Mouse (Mus musculus): ENCODE data around the gene Ppp1r1c. TPM values are rescaled to one million over a fixed set of nuclear protein-coding genes. Genes with fewer than 3 reads are reported as not detected.

The Ppp1r1c gene
- polyA plus RNA-seq, 1 experiment, result not detected

DNA sequence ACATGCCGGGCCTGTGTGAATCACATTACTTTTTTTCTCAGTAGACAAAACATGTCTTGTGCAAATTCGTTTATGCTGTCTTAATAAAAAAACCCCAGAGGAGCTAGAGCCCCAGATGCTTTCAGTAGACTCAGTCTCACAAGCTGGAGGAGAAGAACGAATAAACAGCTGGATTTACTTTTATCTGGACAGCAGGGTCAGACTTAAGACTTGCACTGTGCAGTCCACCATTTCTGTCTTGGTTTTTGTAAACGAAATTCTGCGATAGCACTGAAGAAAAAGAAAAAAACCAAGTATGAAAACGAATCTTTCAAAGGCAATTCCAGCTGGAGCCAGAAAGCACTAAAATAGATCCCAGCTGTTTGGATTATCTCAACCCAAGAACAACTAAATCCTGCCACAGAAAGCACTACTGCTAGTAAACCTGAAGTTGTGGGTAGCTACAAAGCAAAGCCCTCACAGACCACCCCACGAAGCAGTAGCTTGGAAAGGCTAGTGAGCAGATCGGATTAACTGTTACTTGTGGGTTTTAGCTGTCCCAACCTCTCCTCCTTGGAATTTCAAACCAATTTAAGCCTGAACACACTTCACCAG, 78.1 kb downstream of the Ppp1r1c start:
- Histone ChIP-seq H3ac (ENCODE audit: control insufficient read depth, insufficient read length) (no peak overlapping the region), H3K4me2 (ENCODE audit: low read depth) (no peak overlapping the region), H3K79me2 (ENCODE audit: control insufficient read depth, insufficient read depth) (no peaks in the 10 kb centered on the region), H3K4me3 (no peak overlapping the region), H3K27me3 (ENCODE audit: control insufficient read depth, insufficient read depth, insufficient read length) (peaks cover 8% of the 10 kb centered on the region), H3K36me3 (ENCODE audit: control insufficient read depth, insufficient read depth) (no peaks in the 10 kb centered on the region)
- TF ChIP-seq TCF3 (IDR thresholded peaks at IDR 0.05; ENCODE audit: insufficient read length, low read depth), result no peak

DNA sequence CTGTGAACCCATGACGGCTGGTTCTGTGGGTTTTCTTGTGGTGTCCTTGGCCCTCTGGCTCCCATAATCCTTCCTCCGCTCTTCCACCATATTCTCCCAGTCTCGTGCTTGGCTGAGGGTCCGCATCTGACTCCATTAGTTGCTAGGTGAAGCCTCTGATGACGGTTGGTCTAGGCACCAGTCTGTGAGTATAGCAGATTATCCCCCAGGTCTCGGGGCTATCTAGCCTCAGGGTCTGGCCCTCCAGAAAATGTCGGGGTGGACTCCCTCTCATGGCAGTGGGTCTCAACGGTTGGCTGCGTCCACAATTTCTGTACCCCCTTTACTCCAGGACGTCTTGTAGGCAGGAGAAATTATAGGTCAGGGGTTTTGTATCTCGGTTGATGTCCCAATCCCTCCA, 78.9 kb downstream of the Ppp1r1c start:
- no peak overlapping the region for H3ac ChIP-seq (ENCODE audit: control insufficient read depth, insufficient read length)
- peaks cover 8% of the 10 kb centered on the region for H3K27me3 ChIP-seq (ENCODE audit: control insufficient read depth, insufficient read depth, insufficient read length)
- no peaks in the 10 kb centered on the region for H3K36me3 ChIP-seq (ENCODE audit: control insufficient read depth, insufficient read depth)
- H3K4me3 ChIP-seq, result no peak overlapping the region
- TF ChIP-seq MYOG (IDR thresholded peaks at IDR 0.05; ENCODE audit: control insufficient read depth in 1 of 3, insufficient read depth in 1 of 3, insufficient read length in 2 of 3, low read depth in 2 of 3) (no peak), MAX (IDR thresholded peaks at IDR 0.05; ENCODE audit: low read depth) (no peak), E2F4 (IDR thresholded peaks at IDR 0.05; ENCODE audit: insufficient read depth) (no peak), SRF (IDR thresholded peaks at IDR 0.05; ENCODE audit: control insufficient read depth, insufficient read length, low read depth) (no peak), USF1 (IDR thresholded peaks at IDR 0.05; ENCODE audit: low read depth) (no peak), CEBPB (IDR thresholded peaks at IDR 0.05; ENCODE audit: insufficient read depth, poor library complexity, severe bottlenecking) (no peak), TCF3 (IDR thresholded peaks at IDR 0.05; ENCODE audit: insufficient read length, low read depth) (no peak), TCF12 (IDR thresholded peaks at IDR 0.05; ENCODE audit: insufficient read depth, poor library complexity, severe bottlenecking) (no peak), REST (IDR thresholded peaks at IDR 0.05; ENCODE audit: insufficient read depth, insufficient read length) (no peak), POLR2A (IDR thresholded peaks at IDR 0.05; ENCODE audit: insufficient read length, low read depth) (no peak), MYOD1 (IDR thresholded peaks at IDR 0.05; ENCODE audit: control insufficient read depth in 1 of 3, insufficient read length in 2 of 3, low read depth in 2 of 3) (no peak), POLR2AphosphoS2 (IDR thresholded peaks at IDR 0.05; ENCODE audit: insufficient read length, low read depth) (no peak)
- no peaks in the 10 kb centered on the region for H3K79me2 ChIP-seq (ENCODE audit: control insufficient read depth, insufficient read depth)
- no peak overlapping the region for H3K4me2 ChIP-seq (ENCODE audit: low read depth)

DNA sequence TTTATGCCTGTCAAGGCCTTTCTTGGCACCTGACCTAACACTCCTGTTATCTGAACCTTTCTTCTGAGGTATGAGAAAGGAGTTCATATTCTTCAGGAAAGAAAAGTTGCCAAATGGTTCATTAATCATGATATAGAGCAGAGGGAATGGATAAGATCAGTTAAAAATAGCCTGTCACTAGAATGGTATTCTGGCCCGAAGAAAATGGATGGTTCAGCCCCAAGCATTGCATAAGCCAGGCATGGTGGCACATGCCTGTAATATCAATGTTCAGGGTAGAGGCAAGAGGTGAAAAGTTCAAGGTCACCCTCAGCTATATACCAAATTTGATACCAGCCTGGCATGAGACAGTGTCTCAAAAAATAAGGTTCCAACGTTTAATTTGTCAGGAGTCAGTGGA, 85.6 kb downstream of the Ppp1r1c start:
- H3K4me2 ChIP-seq (ENCODE audit: low read depth), result no peak overlapping the region
- H3K79me2 ChIP-seq (ENCODE audit: control insufficient read depth, insufficient read depth), result no peaks in the 10 kb centered on the region
- H3K4me3 ChIP-seq, result no peak overlapping the region
- no peaks in the 10 kb centered on the region for H3K27me3 ChIP-seq (ENCODE audit: control insufficient read depth, insufficient read depth, insufficient read length)
- no peak overlapping the region for H3ac ChIP-seq (ENCODE audit: control insufficient read depth, insufficient read length)
- no peak for TF ChIP-seq SRF (IDR thresholded peaks at IDR 0.05; ENCODE audit: control insufficient read depth, insufficient read length, low read depth)
- H3K36me3 ChIP-seq (ENCODE audit: control insufficient read depth, insufficient read depth), result no peaks in the 10 kb centered on the region

DNA sequence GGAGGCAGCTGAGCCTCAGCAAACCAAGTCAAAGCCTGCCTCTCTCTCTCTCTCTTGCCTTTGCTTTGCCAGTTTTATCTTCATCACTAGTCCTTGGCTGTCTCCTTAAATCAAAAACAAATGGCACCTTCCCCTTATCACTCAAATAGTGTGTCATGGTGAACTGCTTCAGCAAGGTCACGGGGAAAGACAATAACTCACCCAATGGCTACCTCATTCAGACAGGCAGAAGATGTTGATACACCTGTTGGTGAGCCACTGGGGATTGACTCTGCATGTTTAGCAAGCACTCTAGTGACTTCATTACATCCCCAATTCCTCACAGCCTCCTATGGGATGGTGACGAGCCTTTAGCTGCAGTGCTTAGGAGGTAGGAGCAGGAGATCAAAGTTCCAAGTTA, 89.9 kb downstream of the Ppp1r1c start:
- H3ac ChIP-seq (ENCODE audit: control insufficient read depth, insufficient read length), result no peak overlapping the region

DNA sequence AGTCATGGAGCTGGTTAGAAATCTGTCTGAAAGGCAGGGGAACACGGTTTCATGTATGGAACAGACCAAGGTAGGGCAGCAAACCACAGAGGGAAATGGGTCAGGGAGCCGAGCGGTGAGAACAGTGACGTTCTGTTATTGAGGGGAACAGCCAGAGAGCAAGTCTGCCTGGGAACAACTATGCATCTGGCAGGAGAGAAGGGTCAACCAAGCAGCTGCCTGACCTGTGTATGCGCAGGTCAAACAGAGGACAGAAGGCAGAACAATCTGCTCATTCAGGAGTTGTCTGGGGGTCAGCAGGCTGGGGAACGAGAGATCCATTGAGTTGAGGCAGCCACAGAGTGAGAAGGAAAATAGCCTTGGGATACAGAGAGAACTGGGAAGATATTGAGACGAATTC, 91.0 kb downstream of the Ppp1r1c start:
- Histone ChIP-seq H3ac (ENCODE audit: control insufficient read depth, insufficient read length) (no peak overlapping the region), H3K4me2 (ENCODE audit: low read depth) (no peak overlapping the region), H3K27me3 (ENCODE audit: control insufficient read depth, insufficient read depth, insufficient read length) (no peaks in the 10 kb centered on the region), H3K79me2 (ENCODE audit: control insufficient read depth, insufficient read depth) (no peaks in the 10 kb centered on the region), H3K36me3 (ENCODE audit: control insufficient read depth, insufficient read depth) (no peaks in the 10 kb centered on the region), H3K4me3 (no peak overlapping the region)
- TF ChIP-seq MAX (IDR thresholded peaks at IDR 0.05; ENCODE audit: low read depth), result no peak
- TF ChIP-seq CEBPB (IDR thresholded peaks at IDR 0.05; ENCODE audit: insufficient read depth, poor library complexity, severe bottlenecking), result no peak
- TF ChIP-seq POLR2A (IDR thresholded peaks at IDR 0.05; ENCODE audit: insufficient read length, low read depth), result no peak
- no peak for TF ChIP-seq E2F4 (IDR thresholded peaks at IDR 0.05; ENCODE audit: insufficient read depth)
- no peak for TF ChIP-seq POLR2AphosphoS2 (IDR thresholded peaks at IDR 0.05; ENCODE audit: insufficient read length, low read depth)
- TF ChIP-seq MYOG (IDR thresholded peaks at IDR 0.05; ENCODE audit: control insufficient read depth in 1 of 3, insufficient read depth in 1 of 3, insufficient read length in 2 of 3, low read depth in 2 of 3), result no peak
- no peak for TF ChIP-seq SRF (IDR thresholded peaks at IDR 0.05; ENCODE audit: control insufficient read depth, insufficient read length, low read depth)
- no peak for TF ChIP-seq MYOD1 (IDR thresholded peaks at IDR 0.05; ENCODE audit: control insufficient read depth in 1 of 3, insufficient read length in 2 of 3, low read depth in 2 of 3)
- no peak for TF ChIP-seq TCF3 (IDR thresholded peaks at IDR 0.05; ENCODE audit: insufficient read length, low read depth)
- no peak for TF ChIP-seq REST (IDR thresholded peaks at IDR 0.05; ENCODE audit: insufficient read depth, insufficient read length)
- TF ChIP-seq TCF12 (IDR thresholded peaks at IDR 0.05; ENCODE audit: insufficient read depth, poor library complexity, severe bottlenecking), result no peak
- TF ChIP-seq USF1 (IDR thresholded peaks at IDR 0.05; ENCODE audit: low read depth), result no peak

More for the DNA sequence above, 89.9 kb downstream of the Ppp1r1c start:
- Histone ChIP-seq H3K4me2 (ENCODE audit: low read depth) (no peak overlapping the region), H3K27me3 (ENCODE audit: control insufficient read depth, insufficient read depth, insufficient read length) (no peaks in the 10 kb centered on the region), H3K36me3 (ENCODE audit: control insufficient read depth, insufficient read depth) (no peaks in the 10 kb centered on the region), H3K79me2 (ENCODE audit: control insufficient read depth, insufficient read depth) (no peaks in the 10 kb centered on the region), H3K4me3 (no peak overlapping the region)
- no peak for TF ChIP-seq TCF3 (IDR thresholded peaks at IDR 0.05; ENCODE audit: insufficient read length, low read depth)
- no peak for TF ChIP-seq REST (IDR thresholded peaks at IDR 0.05; ENCODE audit: insufficient read depth, insufficient read length)
- TF ChIP-seq USF1 (IDR thresholded peaks at IDR 0.05; ENCODE audit: low read depth), result no peak
- no peak for TF ChIP-seq SRF (IDR thresholded peaks at IDR 0.05; ENCODE audit: control insufficient read depth, insufficient read length, low read depth)
